Mouse (Mus musculus) heart, postnatal 25 days (tissue): ENCODE results near the gene Mtf1. TPM values are rescaled to one million over a fixed set of nuclear protein-coding genes. Genes with fewer than 3 reads are reported as not detected.

Experiments
- DNase-seq: peaks from one replicate; pipeline ENCODE4 v3.0.0; 2022; ENCODE audit warnings: low spot score
- intact Hi-C: fragments of 180-260 bp; cut with DNase I; formaldehyde crosslinking; loops from one replicate; pipeline ENCODE4 v1.15.1; 2025
- total RNA-seq, 2 experiments: library from RNA; stranded (reverse); gene quantifications; 2 replicates each; pipeline ENCODE4 v1.2.3; 2021

The Mtf1 gene
- total RNA-seq: 10 to 100 TPM; 13.7 to 16.5 TPM

- intact Hi-C loops: loop anchor here (1.0 to 5.0 kb wide), 3 partner anchors 48 to 84 kb away; no protein-coding TSS in a partner anchor
Measured at GRCm38 (mm10) chr4:124801552-124802308, at the start of gene Mtf1. TSS of gene Mtf1 (plus strand) at chr4:124802104.

GRCm38 (mm10) chr4:124752281-124753199 is 49.4 kb upstream of the Mtf1 start:
- intact Hi-C loops: loop anchor here (5.0 kb wide), 1 partner anchor 40 kb away; the partner anchor contains the start of gene Sf3a3
- no peak for DNase-seq

More at GRCm38 (mm10) chr4:124801552-124802308, at the start of gene Mtf1:
- DNase-seq: peak; percentile 60

- intact Hi-C loops: no loop called here
- DNase-seq: no peak
Measured at GRCm38 (mm10) chr4:124755526-124755925, 46.4 kb upstream of the Mtf1 start.

- intact Hi-C loops: no loop called here
- DNase-seq: no peak
Measured at GRCm38 (mm10) chr4:124759305-124759811, 42.5 kb upstream of the Mtf1 start.

- DNase-seq: no peak
- intact Hi-C loops: no loop called here
Measured at GRCm38 (mm10) chr4:124761201-124761600, 40.7 kb upstream of the Mtf1 start.

GRCm38 (mm10) chr4:124762858-124763452 is 38.9 kb upstream of the Mtf1 start:
- DNase-seq: no peak
- intact Hi-C loops: no loop called here

GRCm38 (mm10) chr4:124765802-124766565 is 35.9 kb upstream of the Mtf1 start:
- DNase-seq: no peak
- intact Hi-C loops: no loop called here

GRCm38 (mm10) chr4:124766566-124766940 is 35.4 kb upstream of the Mtf1 start:
- intact Hi-C loops: no loop called here

GRCm38 (mm10) chr4:124768963-124769591 is 32.8 kb upstream of the Mtf1 start:
- intact Hi-C loops: no loop called here
- no peak for DNase-seq

More at GRCm38 (mm10) chr4:124766566-124766940, 35.4 kb upstream of the Mtf1 start:
- DNase-seq: no peak

- no peak for DNase-seq
- intact Hi-C loops: no loop called here
Measured at GRCm38 (mm10) chr4:124770624-124771023, 31.3 kb upstream of the Mtf1 start.

GRCm38 (mm10) chr4:124772125-124772524 is 29.8 kb upstream of the Mtf1 start:
- intact Hi-C loops: no loop called here
- no peak for DNase-seq

- intact Hi-C loops: no loop called here
- DNase-seq: no peak
Measured at GRCm38 (mm10) chr4:124773449-124773848, 28.5 kb upstream of the Mtf1 start.

- intact Hi-C loops: no loop called here
- no peak for DNase-seq
Measured at GRCm38 (mm10) chr4:124773995-124774394, 27.9 kb upstream of the Mtf1 start.

GRCm38 (mm10) chr4:124774429-124774828 is 27.5 kb upstream of the Mtf1 start:
- no peak for DNase-seq
- intact Hi-C loops: no loop called here

- intact Hi-C loops: no loop called here
- DNase-seq: no peak
Measured at GRCm38 (mm10) chr4:124781361-124781760, 20.5 kb upstream of the Mtf1 start.

GRCm38 (mm10) chr4:124782395-124782794 is 19.5 kb upstream of the Mtf1 start:
- no peak for DNase-seq
- intact Hi-C loops: no loop called here

GRCm38 (mm10) chr4:124783937-124784336 is 18.0 kb upstream of the Mtf1 start:
- intact Hi-C loops: no loop called here
- DNase-seq: no peak

GRCm38 (mm10) chr4:124790013-124790412 is 11.9 kb upstream of the Mtf1 start:
- intact Hi-C loops: no loop called here
- no peak for DNase-seq

- no peak for DNase-seq
- intact Hi-C loops: no loop called here
Measured at GRCm38 (mm10) chr4:124792114-124792513, 9.8 kb upstream of the Mtf1 start.
